Mouse (Mus musculus) hindbrain, postnatal 0 days (tissue): ENCODE measurements at regions not wholly inside any gene's neighbourhood (a gene's known extent, or its start where the extent isn't known, plus 50 kb on each side); places are given as distances from the start of the nearest gene placed in this dataset.
A peak's percentile ranks its signal among the peaks of the same experiment; 100 is the strongest.

Source experiments
- ATAC-seq: fragments of 200-750 bp; cut with Nextera tagmentation; 2 replicates; pipeline ENCODE4 v1.8.0; 2017; ENCODE audit warnings: mild to moderate bottlenecking, moderate TSS enrichment, moderate library complexity
- DNase-seq: peaks from one replicate; pipeline ENCODE4 v3.0.0-alpha.2; 2015; ENCODE audit warnings: low spot score
- H3K27ac ChIP-seq: fragments of 300-500 bp; sonication (generic); 2 replicates; pipeline ENCODE4 v1.5.1; 2014; ENCODE audit warnings: mild to moderate bottlenecking
- H3K27me3 ChIP-seq: fragments of 300-500 bp; sonication (generic); 2 replicates; pipeline ENCODE4 v1.6.1; 2014; ENCODE audit warnings: low read length, mixed read lengths; ENCODE audit not compliant: insufficient read depth
- H3K36me3 ChIP-seq: fragments of 300-500 bp; sonication (generic); 2 replicates; pipeline ENCODE4 v1.6.1; 2014; ENCODE audit warnings: low read length, mixed read lengths; ENCODE audit not compliant: insufficient read depth
- H3K4me1 ChIP-seq: fragments of 300-500 bp; sonication (generic); 2 replicates; pipeline ENCODE4 v1.6.1; 2014; ENCODE audit warnings: antibody characterized with exemption, low read length, mixed read lengths; ENCODE audit not compliant: insufficient read depth
- H3K4me2 ChIP-seq: fragments of 300-500 bp; sonication (generic); 2 replicates; pipeline ENCODE4 v1.6.1; 2014; ENCODE audit warnings: low read depth, mild to moderate bottlenecking, low read length, moderate library complexity, mixed read lengths
- H3K4me3 ChIP-seq: fragments of 300-500 bp; sonication (generic); 2 replicates; pipeline ENCODE4 v1.5.1; 2014; ENCODE audit warnings: low read length
- H3K9ac ChIP-seq: fragments of 300-500 bp; sonication (generic); replicated peaks from 2 replicates; pipeline ENCODE4 v1.6.1; 2014; ENCODE audit warnings: mild to moderate bottlenecking, low read length, moderate library complexity, mixed read lengths
- H3K9me3 ChIP-seq: fragments of 300-500 bp; sonication (generic); 2 replicates; pipeline ENCODE4 v1.6.1; 2016; ENCODE audit warnings: low read length, mixed read lengths
- CTCF ChIP-seq: IDR thresholded peaks from 2 replicates; pipeline ENCODE4 v1.5.1; 2016; ENCODE audit warnings: antibody characterized with exemption, control low read depth, low read depth
- WGBS: fragments of 180-500 bp; shearing (Covaris S2); extraction: QIAGEN DNeasy Blood & Tissue Kit; methylation state at CpG from one replicate; pipeline ENCODE4 v1.1.7; 2014; 5-methylcytosine and 5-hydroxymethylcytosine counted together

DNA sequence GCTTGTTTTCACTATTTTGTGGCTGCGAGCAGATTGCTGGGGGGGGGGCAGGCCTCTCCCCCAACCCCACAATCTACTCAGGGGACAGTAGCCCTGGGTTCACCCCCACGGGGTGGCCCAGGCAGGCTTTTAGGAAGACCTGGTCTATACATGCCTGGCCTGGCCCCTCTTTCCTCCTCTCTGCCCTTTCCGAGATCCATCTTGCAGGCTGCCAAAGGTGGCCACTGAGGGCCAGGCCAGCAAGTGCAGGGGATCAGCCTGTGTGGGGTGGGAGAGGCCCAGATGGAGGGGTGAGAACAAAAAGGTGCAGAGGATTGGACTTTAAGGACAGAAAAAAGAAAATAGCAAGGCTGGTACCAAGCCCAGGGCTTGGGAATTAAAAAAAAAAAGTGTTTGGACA is 111.2 kb upstream of the Lemd2 start:
- H3K4me3 ChIP-seq = no peak overlapping the region
- DNase-seq = no peak
- no peak overlapping the region for H3K27ac ChIP-seq
- H3K36me3 ChIP-seq = no peaks in the 10 kb centered on the region
- H3K27me3 ChIP-seq = no peaks in the 10 kb centered on the region
- H3K4me1 ChIP-seq = peaks cover 28% of the 10 kb centered on the region
- no peaks in the 10 kb centered on the region for H3K9me3 ChIP-seq
- H3K4me2 ChIP-seq = no peak overlapping the region
- H3K9ac ChIP-seq = no peak overlapping the region
- no peak for TF ChIP-seq CTCF
- ATAC-seq = no peak
- WGBS = 58% methylated on average over 3 of the region's 3 CpGs

DNA sequence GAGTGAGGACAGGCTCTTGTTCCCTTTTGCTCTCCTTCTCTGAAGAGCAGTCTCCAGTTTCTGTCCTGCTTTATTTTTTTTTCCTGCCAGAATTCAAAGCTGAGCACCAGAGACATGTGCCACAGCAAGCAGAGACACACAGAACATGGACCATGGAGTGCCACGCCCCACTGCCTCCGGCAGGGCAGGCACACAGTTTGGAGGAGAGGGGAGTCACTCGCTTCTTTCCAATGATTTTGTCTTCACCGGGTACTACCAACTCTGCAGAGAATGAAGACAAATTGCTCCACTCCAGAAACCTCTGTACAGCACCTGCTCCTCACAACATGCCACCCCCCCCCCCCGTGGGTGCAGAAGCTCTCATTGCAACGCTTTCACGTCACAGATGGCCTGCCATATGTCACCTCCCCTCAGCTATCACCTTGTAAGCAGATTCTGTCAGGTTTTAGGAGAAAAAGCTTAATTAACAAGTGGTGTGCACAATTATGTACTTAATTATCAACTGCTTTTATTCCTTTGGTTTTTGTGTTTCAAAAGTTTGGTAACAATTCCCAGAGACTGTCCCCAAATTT is 110.6 kb upstream of the Lemd2 start:
- H3K27ac ChIP-seq = no peak overlapping the region
- no peak overlapping the region for H3K4me2 ChIP-seq
- no peak for TF ChIP-seq CTCF
- DNase-seq (peak; percentile 64), ATAC-seq (no peak)
- no peak overlapping the region for H3K9ac ChIP-seq
- H3K4me3 ChIP-seq = no peak overlapping the region
- 46% methylated on average over 7 of the region's 7 CpGs for WGBS
- H3K27me3 ChIP-seq = no peaks in the 10 kb centered on the region
- H3K4me1 ChIP-seq = peaks cover 28% of the 10 kb centered on the region
- H3K9me3 ChIP-seq = no peaks in the 10 kb centered on the region
- no peaks in the 10 kb centered on the region for H3K36me3 ChIP-seq

DNA sequence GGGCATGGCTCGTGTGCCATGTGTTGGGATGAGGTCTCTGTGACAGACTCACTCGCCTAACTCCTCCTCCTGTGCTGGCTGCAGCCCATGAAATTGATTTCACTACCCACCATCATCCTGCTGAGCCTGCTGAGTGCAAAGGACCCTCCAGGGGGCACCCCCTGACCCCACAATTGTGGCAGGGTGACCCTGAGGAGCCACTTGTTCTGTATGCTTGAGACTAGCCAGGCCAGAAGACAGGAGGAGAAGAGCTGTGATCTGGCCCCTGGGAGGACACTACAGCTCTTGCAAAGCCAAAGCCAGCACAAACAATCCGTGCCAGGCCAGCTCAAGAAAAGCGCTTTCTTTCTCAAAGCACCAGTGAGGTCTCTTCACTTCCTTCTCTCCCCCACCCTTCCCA is 104.7 kb upstream of the Lemd2 start:
- Histone ChIP-seq H3K27ac (no peak overlapping the region), H3K9ac (no peak overlapping the region), H3K4me1 (peaks cover 3% of the 10 kb centered on the region; the same call in 1 of the 2 replicates), H3K4me2 (no peak overlapping the region), H3K9me3 (no peaks in the 10 kb centered on the region), H3K36me3 (no peaks in the 10 kb centered on the region), H3K4me3 (no peak overlapping the region), H3K27me3 (no peaks in the 10 kb centered on the region; the same call in 1 of the 2 replicates)
- 20% methylated on average over 4 of the region's 4 CpGs for WGBS
- ATAC-seq (no peak), DNase-seq (peak; percentile 32)
- TF ChIP-seq CTCF = 0 out of 2 replicates have a peak, but pooled peaks have one; percentile 3

DNA sequence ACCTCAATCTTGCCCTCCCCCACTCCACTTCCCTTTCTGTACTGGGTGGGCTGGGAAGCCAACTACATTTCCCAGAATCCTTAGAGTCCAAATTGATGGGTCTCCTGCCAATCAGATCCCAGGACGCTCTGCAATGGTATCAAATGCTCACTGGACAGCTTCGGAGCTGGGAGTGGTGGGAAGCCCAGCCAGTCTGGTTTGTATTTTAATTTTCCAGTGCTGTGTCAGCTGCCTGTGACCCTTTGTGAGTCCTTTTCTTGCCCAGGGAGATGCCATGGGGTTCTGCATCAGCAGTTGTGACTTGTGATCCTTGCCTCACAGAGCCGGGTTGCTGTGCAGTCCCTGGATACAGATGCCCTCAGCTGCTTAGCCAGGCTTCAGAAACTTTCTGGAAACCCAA is 100.6 kb upstream of the Lemd2 start:
- 45% methylated on average over 3 of the region's 3 CpGs for WGBS

DNA sequence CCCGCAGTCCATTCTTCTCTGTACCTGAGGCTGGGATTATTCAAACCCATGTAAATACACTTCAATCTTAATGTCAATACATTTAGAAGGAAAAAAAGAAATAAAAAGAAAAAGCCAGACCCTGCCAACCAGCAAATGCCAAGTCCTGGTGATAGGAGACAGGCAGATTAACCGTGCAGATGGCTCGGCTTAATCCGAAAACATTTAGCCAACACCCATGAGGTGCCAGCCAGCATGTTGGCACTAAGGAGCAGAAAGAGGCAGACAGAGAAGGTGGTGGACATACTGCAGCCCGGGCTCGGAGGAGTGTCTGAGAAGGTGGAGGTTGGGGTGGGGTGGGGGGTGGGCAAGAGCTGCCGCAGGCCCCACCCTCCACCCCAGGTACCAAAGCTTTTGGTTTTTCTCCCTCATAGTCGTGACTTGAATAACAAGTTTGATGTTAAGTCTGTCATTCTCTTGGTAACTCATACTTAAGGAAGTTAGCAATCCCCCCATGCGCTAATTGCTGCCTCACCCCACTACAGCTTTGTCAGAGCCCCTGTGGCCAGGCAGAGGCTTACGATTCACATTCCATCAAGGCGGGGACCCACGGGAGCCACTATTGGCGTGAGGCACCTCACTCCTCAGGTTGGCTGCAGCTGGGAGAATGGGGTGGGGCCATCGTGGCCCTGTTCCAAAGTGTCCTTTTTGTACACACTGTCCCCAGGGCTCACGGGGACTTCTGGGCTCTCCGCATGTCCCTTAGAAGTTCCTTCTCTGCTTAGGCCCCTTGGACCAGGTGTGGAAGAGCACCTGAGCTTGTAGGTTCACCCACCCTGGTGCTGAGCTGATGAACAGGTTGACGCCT is 99.6 kb upstream of the Lemd2 start:
- H3K4me3 ChIP-seq = no peak overlapping the region
- no peak overlapping the region for H3K4me2 ChIP-seq
- peaks cover under 1% of the 10 kb centered on the region; the same call in 1 of the 2 replicates for H3K4me1 ChIP-seq
- TF ChIP-seq CTCF = no peak
- H3K27me3 ChIP-seq = no peaks in the 10 kb centered on the region; the same call in 1 of the 2 replicates
- H3K36me3 ChIP-seq = no peaks in the 10 kb centered on the region
- no peaks in the 10 kb centered on the region for H3K9me3 ChIP-seq
- ATAC-seq (no peak), DNase-seq (peak; percentile 38)
- no peak overlapping the region for H3K9ac ChIP-seq
- H3K27ac ChIP-seq = no peak overlapping the region
- 72% methylated on average over 17 of the region's 17 CpGs for WGBS

More for the DNA sequence above, 100.6 kb upstream of the Lemd2 start:
- no peaks in the 10 kb centered on the region; the same call in 1 of the 2 replicates for H3K27me3 ChIP-seq
- peaks cover 3% of the 10 kb centered on the region; the same call in 1 of the 2 replicates for H3K4me1 ChIP-seq
- no peaks in the 10 kb centered on the region for H3K36me3 ChIP-seq
- no peak overlapping the region for H3K4me3 ChIP-seq
- H3K9me3 ChIP-seq = no peaks in the 10 kb centered on the region
- H3K27ac ChIP-seq = no peak overlapping the region
- no peak overlapping the region for H3K4me2 ChIP-seq
- H3K9ac ChIP-seq = no peak overlapping the region
- DNase-seq = peak; percentile 49
- peak; percentile 42 for ATAC-seq
- TF ChIP-seq CTCF = no peak

DNA sequence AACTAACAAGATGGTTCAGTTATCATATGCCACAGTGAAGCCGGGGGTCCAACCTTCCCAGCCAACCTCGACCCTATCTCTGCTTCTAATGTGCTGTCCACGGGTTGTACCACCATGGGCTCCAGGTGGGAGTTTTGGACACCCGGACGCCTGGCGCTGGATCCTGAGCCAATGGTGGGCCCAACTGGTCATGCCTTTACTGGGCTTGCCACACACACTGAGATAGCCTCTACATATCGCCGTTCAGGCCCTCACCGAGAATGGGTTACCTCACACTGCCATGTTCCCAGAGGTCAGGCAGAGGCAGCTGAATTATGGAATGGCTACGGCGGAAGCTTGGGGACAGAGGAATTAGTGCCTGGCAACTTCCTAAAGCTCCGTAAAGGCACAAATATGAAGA is 98.8 kb upstream of the Lemd2 start:
- no peaks in the 10 kb centered on the region for H3K36me3 ChIP-seq
- no peak for TF ChIP-seq CTCF
- H3K4me2 ChIP-seq = no peak overlapping the region
- H3K27ac ChIP-seq = no peak overlapping the region
- 91% methylated on average over 12 of the region's 12 CpGs for whole genome bisulfite sequencing
- H3K4me3 ChIP-seq = no peak overlapping the region
- no peak overlapping the region for H3K9ac ChIP-seq
- no peaks in the 10 kb centered on the region for H3K4me1 ChIP-seq
- ATAC-seq (no peak), DNase-seq (no peak)
- no peaks in the 10 kb centered on the region for H3K9me3 ChIP-seq
- no peaks in the 10 kb centered on the region; the same call in 1 of the 2 replicates for H3K27me3 ChIP-seq

DNA sequence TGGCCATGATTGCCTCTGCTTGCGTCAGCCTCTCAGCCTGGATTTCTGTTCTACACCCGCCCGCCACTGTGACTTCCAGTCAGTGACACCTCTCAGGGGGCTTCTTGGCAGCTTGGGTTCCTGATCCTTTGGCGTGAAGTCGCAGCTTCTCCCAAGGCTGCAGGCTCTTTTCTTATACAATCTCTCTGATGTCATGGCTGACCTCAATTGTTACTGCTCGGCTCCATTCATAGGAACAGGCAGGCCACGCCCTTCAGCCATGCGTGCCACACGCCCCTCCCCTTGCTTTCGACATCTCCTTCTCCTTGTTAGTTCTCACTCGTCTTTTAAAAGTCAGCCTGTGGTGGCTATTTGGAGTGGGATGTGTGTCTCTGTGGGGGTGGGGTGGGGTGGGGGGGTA is 97.1 kb upstream of the Lemd2 start:
- H3K27me3 ChIP-seq = no peaks in the 10 kb centered on the region; the same call in 1 of the 2 replicates
- H3K9ac ChIP-seq = no peak overlapping the region
- TF ChIP-seq CTCF = no peak
- ATAC-seq (no peak), DNase-seq (no peak)
- H3K36me3 ChIP-seq = no peaks in the 10 kb centered on the region
- no peaks in the 10 kb centered on the region for H3K4me1 ChIP-seq
- 43% methylated on average over 11 of the region's 11 CpGs for WGBS
- H3K4me3 ChIP-seq = no peak overlapping the region
- no peak overlapping the region for H3K4me2 ChIP-seq
- H3K9me3 ChIP-seq = no peaks in the 10 kb centered on the region
- H3K27ac ChIP-seq = no peak overlapping the region
